Mouse (Mus musculus) MEL-GATA-1-ER (cell line): Measurements from ENCODE around the gene Cntnap2.
A peak's percentile ranks its signal among the peaks of the same experiment; 100 is the strongest.

Experiments used
- DNase-seq: peaks from one replicate; pipeline ENCODE4 v3.0.0-alpha.2; 2012; ENCODE audit warnings: low read depth; ENCODE audit errors: extremely low read depth

Gene Cntnap2

DNA sequence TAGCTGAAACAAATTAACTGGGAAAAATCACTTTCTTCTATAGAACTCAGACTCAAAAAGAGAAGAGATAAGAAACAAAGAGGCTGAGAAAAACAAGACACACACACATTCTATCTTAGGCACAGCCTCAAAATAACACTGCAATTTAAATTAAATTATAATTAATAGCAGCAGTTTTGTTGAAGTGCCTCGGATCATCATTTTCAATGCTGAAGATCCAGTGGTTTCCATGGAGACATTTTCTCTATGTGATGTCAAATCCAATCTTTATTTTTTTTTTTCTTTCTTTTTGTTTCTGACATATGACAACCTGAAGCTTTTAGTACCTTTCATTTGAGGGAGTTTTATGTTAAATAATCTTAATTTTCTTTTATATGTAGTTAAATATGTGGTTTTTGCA, 2228.6 kb downstream of the Cntnap2 start:
- no peak for DNase-seq

DNA sequence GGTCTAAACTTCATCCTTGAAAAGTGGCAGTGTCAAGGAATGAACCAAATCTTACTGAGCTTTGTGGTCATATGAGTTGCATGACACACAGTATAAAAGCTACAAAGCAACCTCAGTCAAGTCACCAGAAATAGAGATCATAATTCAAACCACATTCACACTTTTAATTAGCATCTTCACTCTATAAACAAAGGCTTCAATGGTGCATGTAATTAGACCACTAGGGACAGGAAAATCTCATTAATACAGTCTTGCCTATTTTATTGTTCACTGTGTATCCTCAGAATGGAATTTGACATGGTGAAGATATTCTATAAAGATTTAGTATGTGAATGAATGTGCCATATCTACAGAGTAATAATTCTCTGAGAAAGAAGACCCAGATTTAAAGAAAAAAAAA, 2232.8 kb downstream of the Cntnap2 start:
- DNase-seq = no peak

DNA sequence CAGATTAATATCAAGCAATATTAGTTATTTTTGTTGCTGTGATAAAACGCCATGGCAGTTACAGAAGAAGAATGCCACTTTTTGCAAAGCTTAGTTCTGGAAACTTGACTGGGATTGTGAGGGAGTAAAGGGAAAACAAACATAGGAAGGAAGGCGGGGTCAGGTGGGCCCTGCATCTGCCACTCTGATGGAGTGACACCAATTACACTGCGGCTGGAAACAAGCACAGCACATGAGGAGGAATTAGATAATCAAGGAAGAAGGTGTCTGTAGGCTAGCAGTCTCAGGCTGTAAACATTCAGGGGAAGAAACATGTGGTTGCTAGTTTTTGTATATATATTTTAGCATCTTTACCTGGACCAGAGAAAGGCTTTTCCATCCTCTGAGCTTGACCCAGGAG, 2233.3 kb downstream of the Cntnap2 start:
- DNase-seq = no peak

DNA sequence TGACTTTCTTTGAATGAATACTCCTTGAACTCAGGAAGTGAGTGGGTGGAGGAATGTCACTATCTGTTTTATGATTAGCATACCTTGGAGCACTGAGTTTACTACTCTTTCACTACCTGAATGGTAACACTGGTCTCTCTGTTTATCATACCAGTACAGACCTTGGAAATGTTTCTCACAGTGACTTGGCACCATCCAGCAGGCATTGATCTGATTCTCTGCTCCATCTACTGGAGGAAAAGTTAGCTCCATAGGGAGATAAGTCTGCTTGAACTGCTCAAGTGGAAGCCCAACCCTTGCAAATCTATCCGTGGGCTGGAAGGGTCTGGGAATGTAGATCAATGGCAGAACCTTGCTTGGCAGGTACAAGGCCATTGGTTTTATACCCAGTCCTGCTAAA, 2235.3 kb downstream of the Cntnap2 start:
- DNase-seq = no peak

DNA sequence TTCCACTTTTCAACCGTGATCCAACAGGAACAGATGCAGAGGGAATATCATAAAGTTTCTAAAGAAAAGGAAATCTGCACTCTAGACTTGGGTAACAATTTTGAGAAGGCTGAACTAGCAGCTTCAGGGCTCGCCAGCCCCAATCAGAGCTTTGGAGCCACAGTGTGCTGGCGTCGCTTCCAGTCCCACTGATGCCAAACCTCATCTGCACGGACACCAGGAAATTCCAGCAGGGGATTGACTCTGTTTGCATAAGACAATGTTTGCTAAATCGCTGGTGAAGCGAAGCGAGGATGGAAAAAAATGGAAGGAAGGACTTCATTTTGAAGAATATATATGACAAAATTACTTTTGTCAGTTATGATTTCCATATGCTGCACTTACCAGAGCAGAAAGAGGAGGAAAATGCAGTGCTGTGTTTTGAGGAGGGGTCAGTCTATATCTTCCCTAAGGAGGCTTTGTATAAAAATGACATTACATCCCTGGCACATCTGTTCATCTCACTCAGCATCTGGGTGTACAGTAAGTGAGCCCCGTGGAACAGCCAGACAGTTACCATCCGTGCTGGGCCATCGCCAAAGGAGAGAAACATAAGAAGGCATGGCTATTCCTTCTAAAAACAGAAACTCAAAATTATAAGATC, 2245.8 kb downstream of the Cntnap2 start:
- no peak for DNase-seq

- DNase-seq = no peak
Observed at GRCm38 (mm10) chr6:47306065-47306798, 2247.1 kb downstream of the Cntnap2 start.

DNA sequence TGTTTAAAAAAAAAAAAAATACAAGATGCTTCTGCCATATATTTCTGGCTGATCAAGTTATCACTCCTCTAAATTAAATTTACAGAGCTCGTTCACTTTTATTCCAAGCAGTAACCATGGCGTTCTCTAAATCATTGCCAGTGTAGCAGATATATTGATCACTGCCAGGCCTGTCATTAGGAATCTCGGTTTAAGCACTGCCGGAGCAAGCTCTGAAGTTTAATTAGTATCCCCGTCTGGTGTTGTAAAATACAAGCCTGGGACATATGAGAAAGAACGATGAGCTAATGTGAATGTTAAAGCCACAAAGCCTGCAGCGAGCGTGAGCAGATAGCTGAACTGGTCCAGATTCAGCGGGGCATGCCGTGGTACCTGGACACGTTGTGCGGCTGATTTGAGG, 2247.8 kb downstream of the Cntnap2 start:
- no peak for DNase-seq

- no peak for DNase-seq
Observed at GRCm38 (mm10) chr6:47314507-47315334, 2255.6 kb downstream of the Cntnap2 start.

- DNase-seq = no peak
Observed at GRCm38 (mm10) chr6:47315454-47315853, 2256.3 kb downstream of the Cntnap2 start.

DNA sequence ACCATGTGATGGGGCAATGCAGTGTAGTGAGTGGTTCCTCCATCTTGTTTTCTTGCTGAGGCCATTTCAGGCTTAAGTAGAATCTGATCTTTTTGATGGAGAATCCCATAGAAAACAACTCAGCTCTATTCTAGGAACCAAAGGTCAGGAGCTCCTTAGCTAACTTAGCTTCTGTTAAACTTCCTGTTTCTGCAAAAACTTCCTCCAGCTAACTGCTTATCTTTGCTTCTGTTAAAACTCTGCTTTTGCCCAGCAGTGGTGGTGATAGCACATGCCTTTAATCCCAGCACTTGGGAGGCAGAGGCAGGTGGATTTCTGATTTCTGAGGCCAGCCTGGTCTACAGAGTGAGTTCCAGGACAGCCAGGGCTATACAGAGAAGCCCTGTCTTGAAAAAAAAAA, 2258.1 kb downstream of the Cntnap2 start:
- DNase-seq = peak; percentile 61

DNA sequence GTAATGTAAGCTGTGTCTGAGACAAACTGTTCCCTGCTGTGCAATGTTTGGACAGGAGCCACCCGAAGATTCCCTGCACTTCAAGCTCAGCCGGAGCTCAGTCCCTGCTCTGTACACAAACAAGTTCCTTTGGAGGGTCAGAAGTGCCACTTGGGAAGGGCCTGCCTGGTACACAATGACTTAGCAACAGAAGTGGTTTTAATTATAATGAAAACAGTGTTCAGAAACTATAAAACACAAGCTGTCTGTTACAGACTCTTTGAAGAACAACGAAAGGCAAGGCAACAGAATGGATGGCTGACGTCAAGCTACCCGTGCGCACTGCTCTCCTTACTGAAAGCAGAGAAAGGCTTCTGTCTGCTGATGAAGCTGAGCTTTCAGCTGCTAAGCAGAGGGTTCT, 2259.5 kb downstream of the Cntnap2 start:
- DNase-seq = no peak

DNA sequence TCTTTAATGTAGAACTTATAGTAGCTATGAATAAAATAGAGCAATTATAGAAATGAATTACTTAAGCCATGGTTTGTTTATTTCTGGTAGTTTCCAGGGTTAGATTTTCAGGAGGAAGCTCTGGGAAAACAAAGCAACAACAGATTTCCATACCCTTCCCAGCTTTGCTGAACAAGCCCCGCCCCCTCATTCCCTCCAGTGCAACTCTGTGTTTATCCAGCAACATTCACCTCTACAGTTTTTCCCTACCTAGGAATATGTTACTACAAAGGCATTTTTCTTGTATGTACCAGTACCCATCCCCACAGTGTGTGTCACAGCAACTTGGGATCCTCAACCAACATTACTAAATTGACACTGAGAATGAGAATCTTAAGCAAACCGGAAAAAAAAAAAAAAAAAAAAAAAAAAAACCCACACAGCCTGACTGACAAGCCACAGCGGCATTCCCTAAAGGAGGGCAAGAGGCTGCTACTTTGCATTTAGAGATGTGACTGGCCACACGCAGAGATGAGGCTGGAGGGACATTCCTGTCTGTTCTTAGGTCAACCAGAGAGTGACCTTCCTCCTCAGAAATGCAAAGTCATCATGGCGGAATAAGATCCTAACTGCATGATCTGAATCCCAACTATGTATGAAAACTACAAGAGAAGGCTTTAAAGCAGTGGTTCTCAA, 2260.3 kb downstream of the Cntnap2 start:
- no peak for DNase-seq

- peak; percentile 62 for DNase-seq
Observed at GRCm38 (mm10) chr6:47323169-47323835, 2264.1 kb downstream of the Cntnap2 start.

DNA sequence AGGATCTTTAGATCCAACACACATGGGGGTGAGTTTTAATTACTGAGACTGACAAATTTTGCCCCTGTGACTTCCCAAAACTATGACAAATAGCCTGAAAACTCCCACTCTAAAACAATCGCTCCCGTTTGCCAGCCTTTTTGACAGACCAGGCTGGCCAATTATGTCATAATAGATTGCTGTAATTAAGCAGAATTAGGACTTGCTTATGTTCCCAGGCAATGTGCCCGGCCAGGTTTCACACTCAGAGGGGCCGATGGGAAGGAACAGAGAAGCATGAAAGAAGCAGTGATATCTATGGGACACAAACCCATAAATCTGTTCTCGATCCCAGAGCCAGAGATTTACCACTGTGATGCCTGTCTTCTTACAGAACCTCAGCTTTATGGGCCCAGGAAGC, 2264.7 kb downstream of the Cntnap2 start:
- DNase-seq = no peak

GRCm38 (mm10) chr6:47328281-47328680, 2269.1 kb downstream of the Cntnap2 start:
- no peak for DNase-seq

DNA sequence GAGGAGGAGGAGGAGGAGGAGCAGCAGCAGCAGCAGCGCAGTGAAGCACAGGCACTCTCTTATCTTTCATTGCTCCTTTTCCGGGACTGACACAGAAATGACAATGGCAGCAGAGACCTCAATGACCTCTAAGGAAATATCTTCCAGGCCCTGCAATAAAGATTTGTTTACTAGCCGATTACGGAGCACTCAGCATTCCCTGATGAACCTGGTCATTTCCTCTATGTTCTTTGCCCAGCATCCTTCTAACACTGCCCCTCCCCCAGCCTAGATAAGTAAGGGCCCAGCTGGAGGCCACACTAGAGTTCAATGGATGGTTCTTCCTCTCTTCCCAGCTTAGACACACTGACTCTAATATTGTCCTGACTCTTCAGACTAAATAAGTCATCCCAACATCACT, 2270.1 kb downstream of the Cntnap2 start:
- DNase-seq = no peak

DNA sequence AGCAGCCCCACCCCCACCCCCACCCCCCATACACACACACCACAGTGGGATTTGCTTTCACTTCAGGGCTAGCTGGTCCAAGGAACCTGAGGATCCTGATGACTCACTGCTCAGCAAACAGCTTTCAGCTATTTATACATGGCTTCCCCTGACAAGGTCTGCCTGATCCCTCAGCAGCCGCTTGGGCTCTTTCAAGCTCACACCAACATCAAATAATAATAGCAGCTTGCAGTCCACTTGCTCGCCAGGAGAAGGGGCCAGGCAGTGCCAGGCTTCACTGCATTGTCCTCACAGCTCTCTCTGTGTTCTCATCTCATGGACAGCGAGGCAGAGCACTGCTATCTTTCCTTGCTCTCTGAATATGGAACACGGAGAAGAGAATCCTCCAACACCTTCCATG, 2273.9 kb downstream of the Cntnap2 start:
- DNase-seq = no peak

DNA sequence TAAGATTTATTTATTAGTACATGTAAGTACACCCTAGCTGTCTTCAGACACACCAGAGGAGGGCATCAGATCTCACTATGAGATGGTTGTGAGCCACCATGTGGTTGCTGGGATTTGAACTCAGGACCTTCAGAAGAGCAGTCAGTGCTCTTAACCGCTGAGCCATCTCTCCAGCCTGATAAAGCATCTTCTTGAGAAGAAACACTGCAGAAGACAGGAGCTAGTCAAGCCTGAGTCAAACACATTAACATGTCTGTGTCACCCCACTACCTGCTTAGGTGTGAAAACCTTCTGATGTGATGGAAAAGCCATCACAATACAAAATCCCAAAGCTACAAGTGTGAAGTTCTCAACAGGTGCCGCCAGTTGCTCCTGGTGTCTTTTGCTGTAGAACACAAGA, 2275.2 kb downstream of the Cntnap2 start:
- no peak for DNase-seq

DNA sequence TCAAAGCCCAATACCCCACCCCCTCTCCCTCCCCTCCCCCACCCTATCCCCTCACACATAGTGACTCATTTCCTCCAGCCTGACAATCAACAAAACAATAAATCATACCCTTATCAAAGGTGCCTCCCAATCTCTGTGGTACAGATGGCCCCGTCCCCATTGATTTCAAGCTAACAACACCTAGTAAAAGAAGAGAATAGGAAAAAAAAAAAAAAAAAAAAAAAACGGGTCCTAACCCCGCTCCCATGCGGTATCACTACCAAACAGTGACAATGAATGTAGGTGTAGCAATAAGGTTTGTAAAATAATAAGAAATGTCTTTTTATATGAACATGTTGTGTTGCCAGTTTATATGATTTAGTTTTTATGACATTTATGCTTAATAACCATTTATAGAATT, 2278.1 kb downstream of the Cntnap2 start:
- no peak for DNase-seq

- no peak for DNase-seq
Observed at GRCm38 (mm10) chr6:47338113-47338512, 2279.0 kb downstream of the Cntnap2 start.

DNA sequence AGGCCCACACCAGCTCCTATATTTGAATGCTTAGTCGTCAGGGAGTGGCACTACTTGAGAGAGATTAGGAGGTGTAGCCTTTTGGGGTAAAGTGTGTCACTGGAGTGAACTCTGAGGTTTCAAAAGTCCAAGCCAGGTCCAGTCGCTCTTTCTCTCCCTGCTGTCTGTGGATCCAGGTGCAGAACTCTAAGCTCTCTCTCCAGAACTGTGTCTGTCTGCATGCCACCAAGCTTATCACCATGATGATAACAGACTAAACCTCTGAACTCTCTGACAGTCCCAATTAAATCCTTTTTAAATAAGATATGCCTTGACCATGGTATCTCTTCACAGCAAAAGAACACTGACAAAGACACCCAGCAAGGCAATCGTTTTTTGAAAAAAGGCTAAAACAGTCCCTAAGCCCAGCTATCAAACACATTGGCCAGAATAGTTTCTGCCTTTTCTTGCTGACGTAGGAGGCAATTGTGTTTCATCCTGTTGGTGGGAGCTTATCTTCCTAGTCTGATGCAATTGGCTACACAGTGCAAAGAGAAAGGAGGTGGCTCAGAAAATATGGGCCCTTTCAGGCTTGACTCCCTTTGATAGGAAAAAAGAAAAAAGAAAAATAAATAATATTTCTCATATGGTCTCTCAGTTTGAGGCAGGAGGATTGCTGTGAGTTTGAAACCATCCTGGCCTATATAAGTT, 2281.8 kb downstream of the Cntnap2 start:
- no peak for DNase-seq
